Mouse (Mus musculus): ENCODE measurements around the gene Lztr1.

- TF ChIP-seq CTCF (conservative IDR thresholded peaks at IDR 0.05; ENCODE audit: low read length), result no peak
- TF ChIP-seq NANOG (IDR thresholded peaks at IDR 0.05; ENCODE audit: borderline replicate concordance, low read length), result no peak
- no peak for TF ChIP-seq POU5F1 (IDR thresholded peaks at IDR 0.05; ENCODE audit: borderline replicate concordance, low read length)
These were observed at the start of gene Lztr1 for GRCm38 (mm10) chr16:17508546-17509239.
